Mouse (Mus musculus) adrenal gland, postnatal 4 days (tissue): ENCODE measurements around the gene Dcaf10. TPM values are rescaled to one million over a fixed set of nuclear protein-coding genes. Genes with fewer than 3 reads are reported as not detected.

ENCODE experiments used
- DNase-seq, 2 experiments: peaks; one replicate each; pipeline ENCODE4 v3.0.0; 2021 to 2022; ENCODE audit warnings: low spot score in 2 of 2, mixed read lengths in 2 of 2
- microRNA-seq: library from miRNA; unstranded; fragments of <30 nt; microRNA quantifications from one replicate; pipeline ENCODE4 v1.2.0, GENCODE M21; 2021
- total RNA-seq, 2 experiments: library from RNA; stranded (reverse); gene quantifications; 2 replicates each; pipeline ENCODE4 v1.2.3; 2021

The Dcaf10 gene
- total RNA-seq, 2 experiments from 2014 or later = 30.2 to 35.2 TPM

GRCm38 (mm10) chr4:45418229-45418950 lies 76.5 kb downstream of the Dcaf10 start:
- no peak for DNase-seq

DNA sequence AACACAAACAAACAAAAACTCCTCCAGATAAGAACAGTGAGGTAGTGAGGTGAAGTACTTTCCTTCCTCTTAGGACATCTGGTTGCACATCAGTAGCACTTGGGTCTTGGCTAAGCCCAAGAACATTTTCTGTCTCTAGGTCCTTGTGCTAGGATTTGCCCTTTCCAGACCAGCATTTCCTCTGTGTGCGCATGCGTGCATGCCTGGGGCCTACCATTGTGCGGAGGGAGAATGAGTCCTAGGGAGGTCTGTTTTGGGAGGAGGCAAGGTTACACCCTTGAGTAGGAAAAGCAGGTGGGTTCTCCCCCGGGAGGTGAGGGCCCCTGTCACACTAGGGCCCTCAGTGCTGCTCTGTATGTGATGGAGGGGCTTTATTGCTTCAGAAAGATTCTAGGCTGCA lies 77.2 kb downstream of the Dcaf10 start:
- no peak for DNase-seq

GRCm38 (mm10) chr4:45420733-45421132 lies 78.8 kb downstream of the Dcaf10 start:
- no peak for DNase-seq

DNA sequence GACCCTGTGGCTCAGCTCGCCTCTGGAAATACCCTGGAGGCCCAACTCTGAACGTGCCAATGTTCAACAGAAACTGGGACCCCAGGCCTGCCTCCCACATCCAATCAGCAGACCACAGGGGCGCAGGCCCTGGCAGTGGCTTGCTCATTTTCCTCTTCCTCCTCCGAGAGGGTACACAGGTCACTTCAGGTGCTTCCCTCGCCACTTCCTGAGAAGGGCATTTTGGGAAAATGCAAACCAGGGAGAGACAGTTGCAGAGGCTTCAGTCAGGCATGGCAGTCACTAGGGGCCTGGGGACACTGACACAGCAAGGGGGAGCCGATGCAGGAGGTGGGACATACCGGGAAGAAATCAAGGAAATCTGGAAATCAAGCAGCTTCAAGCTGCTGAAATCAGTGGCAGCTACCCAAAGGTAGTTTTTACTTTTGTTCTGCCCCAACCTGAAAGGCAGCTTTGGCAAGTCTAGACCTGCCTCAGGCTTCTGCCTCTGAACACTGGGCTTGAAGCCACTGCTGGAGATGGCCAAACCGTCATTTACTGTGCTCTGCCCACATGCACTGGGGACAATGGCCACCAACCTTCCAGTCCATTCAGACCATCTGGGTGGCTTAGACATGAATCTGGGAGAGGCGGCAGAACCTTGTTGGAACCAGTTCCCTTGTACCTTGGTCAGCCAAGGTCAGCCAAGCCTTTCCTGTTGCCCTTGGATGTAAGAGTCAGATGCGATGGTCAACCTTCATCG lies 79.8 kb downstream of the Dcaf10 start:
- no peak for DNase-seq

- DNase-seq = no peak
Measured at GRCm38 (mm10) chr4:45422640-45423039, 80.7 kb downstream of the Dcaf10 start.

DNA sequence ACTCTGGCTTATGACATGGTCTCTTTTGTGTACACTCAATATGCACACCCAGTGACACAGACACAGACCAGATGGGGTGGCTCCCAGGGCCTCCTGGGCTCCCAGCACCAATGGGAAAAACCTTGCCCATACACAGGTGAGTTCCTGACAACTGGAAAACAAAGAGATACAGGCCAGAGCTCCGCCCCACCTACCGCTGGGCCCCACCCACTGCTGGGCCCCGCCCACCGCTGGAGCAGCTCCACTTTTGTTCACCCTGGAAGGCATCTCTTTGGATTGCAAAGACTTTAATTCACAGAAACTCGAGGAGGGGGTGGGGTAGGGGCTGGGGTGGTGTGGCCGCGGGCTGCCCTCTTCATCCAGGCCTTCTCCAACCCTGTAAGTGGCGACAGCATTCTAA lies 81.5 kb downstream of the Dcaf10 start:
- DNase-seq = no peak

DNA sequence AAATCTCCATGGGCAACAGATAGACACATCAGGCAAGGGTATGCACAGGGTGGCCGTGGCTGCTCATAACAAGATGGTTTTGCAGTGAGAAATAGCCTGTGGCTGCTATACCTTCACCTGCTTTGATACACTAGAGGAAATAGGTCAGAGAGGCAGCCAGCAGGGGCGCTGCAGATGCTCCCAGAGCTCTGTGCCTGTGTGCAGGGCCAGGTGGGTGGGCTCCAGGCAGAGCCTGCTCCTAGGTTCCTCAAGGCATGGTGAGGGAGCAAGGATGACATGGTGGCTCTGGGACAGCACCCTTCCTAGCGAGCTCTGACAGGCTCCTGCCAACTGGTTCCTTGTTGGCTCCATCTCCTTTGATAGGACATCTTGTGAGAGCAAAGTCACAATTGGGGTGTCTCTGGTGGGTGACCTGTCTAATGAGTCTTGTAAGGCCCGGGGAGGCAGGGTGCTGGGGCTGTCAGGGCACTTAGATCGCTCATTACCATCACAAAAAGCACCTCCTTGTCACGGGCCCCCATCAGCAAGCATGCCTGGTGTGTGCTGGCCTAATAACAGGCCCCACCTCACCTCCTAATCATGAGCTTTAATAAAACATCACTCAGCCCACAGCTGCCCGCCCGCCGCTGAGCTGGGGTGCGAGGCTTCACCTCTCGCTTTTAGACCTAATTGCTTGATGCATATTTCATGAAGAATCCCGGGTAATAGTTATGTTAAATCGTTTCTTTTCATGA lies 85.0 kb downstream of the Dcaf10 start:
- no peak for DNase-seq

Small RNAs within 50 kb of the gene (microRNA-seq; reads per million reads assigned to microRNA genes)
- gene Gm25692 = not detected

Other genes with a start within 250 kb of the Dcaf10 start
- 100 to 1,000 TPM; 106 to 109 TPM for gene Tomm5, start 234.0 kb upstream of the Dcaf10 start, total RNA-seq
- 10 to 100 TPM in 1 of 2 experiments, 1 to 10 TPM in 1; 8.2 to 10.3 TPM for gene Frmpd1, start 157.2 kb upstream of the Dcaf10 start, total RNA-seq
- 10 to 100 TPM; 11.7 to 12.6 TPM for gene Trmt10b, start 45.0 kb upstream of the Dcaf10 start, total RNA-seq
- gene Exosc3, start 631 bp downstream of the Dcaf10 start, total RNA-seq = 10 to 100 TPM; 30.7 to 33.6 TPM
- 100 to 1,000 TPM; 242 to 245 TPM for gene Slc25a51, start 66.7 kb downstream of the Dcaf10 start, total RNA-seq
- gene Shb, start 190.4 kb downstream of the Dcaf10 start, total RNA-seq = 10 to 100 TPM; 52.3 to 55.3 TPM